Mouse (Mus musculus) kidney, embryonic 14.5 days (tissue): ENCODE measurements around the gene Hdgfl2. TPM values are rescaled to one million over a fixed set of nuclear protein-coding genes. Genes with fewer than 3 reads are reported as not detected.
"Not testable (repeated sequence)": the region's sequence is repeated elsewhere in the genome, so short reads cannot be mapped to it uniquely, and the experiment has no call there.

Experiments used
- ATAC-seq: fragments of 200-750 bp; cut with Nextera tagmentation; 2 replicates; pipeline ENCODE4 v1.8.0; 2017; ENCODE audit warnings: moderate number of reproducible peaks, mild to moderate bottlenecking, moderate TSS enrichment, moderate library complexity; ENCODE audit not compliant: low FRiP score, low TSS enrichment
- H3K27ac ChIP-seq: fragments of 300-500 bp; sonication (generic); 2 replicates; pipeline ENCODE4 v1.5.1; 2014; ENCODE audit warnings: low read depth, mild to moderate bottlenecking, low read length, moderate library complexity, mixed read lengths
- H3K27me3 ChIP-seq: fragments of 300-500 bp; sonication (generic); 2 replicates; pipeline ENCODE4 v1.6.1; 2014; ENCODE audit warnings: mild to moderate bottlenecking, low read length; ENCODE audit not compliant: control insufficient read depth, insufficient read depth
- H3K36me3 ChIP-seq: fragments of 300-500 bp; sonication (generic); 2 replicates; pipeline ENCODE4 v1.6.1; 2014; ENCODE audit warnings: low read length, mixed read lengths; ENCODE audit not compliant: control insufficient read depth, insufficient read depth
- H3K4me1 ChIP-seq: fragments of 300-500 bp; sonication (generic); 2 replicates; pipeline ENCODE4 v1.6.1; 2014; ENCODE audit warnings: low read length, mixed read lengths; ENCODE audit not compliant: control insufficient read depth, insufficient read depth
- H3K4me2 ChIP-seq: fragments of 300-500 bp; sonication (generic); replicated peaks from 2 replicates; pipeline ENCODE4 v1.6.1; 2014; ENCODE audit warnings: low read depth, mild to moderate bottlenecking, low read length
- H3K4me3 ChIP-seq: fragments of 300-500 bp; sonication (generic); 2 replicates; pipeline ENCODE4 v1.5.1; 2014; ENCODE audit warnings: mild to moderate bottlenecking, low read length
- H3K9ac ChIP-seq: fragments of 300-500 bp; sonication (generic); 2 replicates; pipeline ENCODE4 v1.6.1; 2014; ENCODE audit warnings: low read depth, mild to moderate bottlenecking, low read length, moderate library complexity
- H3K9me3 ChIP-seq: fragments of 300-500 bp; sonication (generic); 2 replicates; pipeline ENCODE4 v1.6.1; 2016; ENCODE audit warnings: low read length; ENCODE audit not compliant: control insufficient read depth
- WGBS: fragments of 180-500 bp; shearing (Covaris S2); extraction: QIAGEN DNeasy Blood & Tissue Kit; methylation state at CpG from one replicate; pipeline ENCODE4 v1.1.7; 2014; 5-methylcytosine and 5-hydroxymethylcytosine counted together
- polyA plus RNA-seq: library from polyadenylated mRNA; unstranded; fragments of >200 nt; fragmentation: Nextera tagmentation; extraction: Ambion mirVana; gene quantifications from 2 replicates; pipeline ENCODE4 v1.2.1, GENCODE M21; 2014

Gene Hdgfl2
- polyA plus RNA-seq, 1 experiment from 2014 or later = 118 TPM

DNA sequence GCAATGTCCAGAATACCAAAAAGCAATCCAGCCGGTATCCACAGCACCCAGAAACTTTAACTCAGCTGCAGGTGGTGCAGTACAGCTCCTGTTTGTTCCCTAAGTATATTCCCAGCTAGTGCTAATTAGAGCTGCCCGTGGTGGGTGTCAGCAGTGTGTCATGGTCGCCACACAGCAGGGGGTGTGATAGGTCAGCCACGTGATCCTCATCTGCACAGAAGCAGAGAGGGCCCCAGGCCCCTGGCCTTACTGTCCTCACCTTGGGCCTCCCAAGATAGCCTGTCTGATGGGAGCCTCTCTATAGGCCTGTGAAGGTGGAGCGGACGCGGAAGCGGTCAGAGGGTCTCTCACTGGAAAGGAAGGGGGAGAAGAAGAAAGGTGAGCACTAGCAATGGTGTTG is 18.7 kb downstream of the Hdgfl2 start:
- H3K9ac ChIP-seq = no peak overlapping the region
- no peak overlapping the region for H3K4me2 ChIP-seq
- no peaks in the 10 kb centered on the region for H3K27me3 ChIP-seq
- no peak overlapping the region for H3K27ac ChIP-seq
- H3K4me1 ChIP-seq = no peaks in the 10 kb centered on the region
- no peaks in the 10 kb centered on the region for H3K9me3 ChIP-seq
- no peak overlapping the region for H3K4me3 ChIP-seq
- H3K36me3 ChIP-seq = peaks cover 85% of the 10 kb centered on the region
- whole genome bisulfite sequencing = 89% methylated on average over 8 of the region's 8 CpGs
- no peak for ATAC-seq

- Histone ChIP-seq H3K4me3 (no peak overlapping the region), H3K4me2 (no peak overlapping the region), H3K27ac (no peak overlapping the region), H3K9me3 (no peaks in the 10 kb centered on the region), H3K4me1 (no peaks in the 10 kb centered on the region), H3K9ac (no peak overlapping the region), H3K27me3 (no peaks in the 10 kb centered on the region), H3K36me3 (peaks cover 85% of the 10 kb centered on the region)
- WGBS = 92% methylated on average over 15 of the region's 15 CpGs
- ATAC-seq = no peak
Observed at GRCm38 (mm10) chr17:56098711-56099572, 19.5 kb downstream of the Hdgfl2 start.

DNA sequence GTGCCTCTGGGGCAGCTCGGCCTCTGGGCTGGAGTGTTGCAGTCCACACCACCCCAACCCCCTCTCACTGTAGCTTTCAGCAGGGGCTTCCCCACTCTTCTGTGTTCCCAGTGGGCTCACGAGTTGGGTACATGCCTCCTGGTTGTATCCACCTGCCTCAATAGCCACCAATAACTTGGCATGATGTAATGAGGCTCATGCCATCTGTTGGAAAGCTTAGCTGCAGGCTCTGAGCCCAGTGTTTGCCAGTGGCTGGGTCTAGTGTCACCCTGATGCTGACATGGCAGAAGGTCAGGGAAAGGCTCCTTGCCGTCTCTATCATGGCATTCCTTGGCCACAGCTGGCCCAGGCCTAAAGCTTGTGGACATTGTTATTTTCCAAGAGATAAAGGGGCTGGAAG is 21.4 kb downstream of the Hdgfl2 start:
- Histone ChIP-seq H3K9ac (no peak overlapping the region), H3K4me1 (no peaks in the 10 kb centered on the region), H3K9me3 (no peaks in the 10 kb centered on the region), H3K27ac (no peak overlapping the region), H3K4me2 (no peak overlapping the region), H3K4me3 (no peak overlapping the region), H3K27me3 (no peaks in the 10 kb centered on the region), H3K36me3 (peaks cover 78% of the 10 kb centered on the region)
- WGBS = 94% methylated on average over 3 of the region's 3 CpGs
- no peak for ATAC-seq

GRCm38 (mm10) chr17:56102158-56102557 is 22.7 kb downstream of the Hdgfl2 start:
- WGBS = 92% methylated on average over 5 of the region's 5 CpGs
- no peak for ATAC-seq
- H3K4me1 ChIP-seq = no peaks in the 10 kb centered on the region
- H3K9me3 ChIP-seq = no peaks in the 10 kb centered on the region
- peaks cover 64% of the 10 kb centered on the region for H3K36me3 ChIP-seq
- no peak overlapping the region for H3K27ac ChIP-seq
- H3K4me3 ChIP-seq = no peak overlapping the region
- no peak overlapping the region for H3K9ac ChIP-seq
- no peaks in the 10 kb centered on the region for H3K27me3 ChIP-seq
- no peak overlapping the region for H3K4me2 ChIP-seq

GRCm38 (mm10) chr17:56102927-56103326 is 23.5 kb downstream of the Hdgfl2 start:
- WGBS = 94% methylated on average over 9 of the region's 9 CpGs
- Histone ChIP-seq H3K9me3 (no peaks in the 10 kb centered on the region), H3K4me2 (no peak overlapping the region), H3K27ac (no peak overlapping the region), H3K9ac (no peak overlapping the region), H3K27me3 (no peaks in the 10 kb centered on the region), H3K4me3 (no peak overlapping the region), H3K4me1 (no peaks in the 10 kb centered on the region), H3K36me3 (peaks cover 56% of the 10 kb centered on the region)
- no peak for ATAC-seq

GRCm38 (mm10) chr17:56103465-56104285 is 24.2 kb downstream of the Hdgfl2 start:
- no peaks in the 10 kb centered on the region for H3K4me1 ChIP-seq
- no peak for ATAC-seq
- no peak overlapping the region for H3K9ac ChIP-seq
- H3K27me3 ChIP-seq = no peaks in the 10 kb centered on the region
- H3K36me3 ChIP-seq = peaks cover 49% of the 10 kb centered on the region
- no peak overlapping the region for H3K4me3 ChIP-seq
- no peaks in the 10 kb centered on the region for H3K9me3 ChIP-seq
- no peak overlapping the region for H3K27ac ChIP-seq
- 97% methylated on average over 8 of the region's 8 CpGs for WGBS
- H3K4me2 ChIP-seq = no peak overlapping the region

DNA sequence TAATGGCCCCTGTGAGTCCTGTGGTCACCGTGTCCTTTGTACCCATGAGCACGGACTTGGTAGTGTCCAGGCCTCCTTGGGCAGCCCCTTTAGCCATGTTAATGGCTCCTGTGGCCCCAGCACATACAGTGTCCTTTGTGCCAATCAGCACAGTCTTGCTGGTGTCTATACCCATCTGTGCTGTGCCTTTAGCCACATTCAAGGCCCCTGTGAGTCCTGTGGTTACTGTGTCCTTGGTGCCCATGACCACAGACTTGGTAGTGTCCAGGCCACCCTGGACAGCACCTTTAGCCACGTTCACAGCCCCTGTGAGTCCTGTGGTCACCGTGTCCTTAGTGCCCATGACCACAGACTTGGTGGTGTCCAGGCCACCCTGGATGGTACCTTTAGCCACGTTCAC is 25.4 kb downstream of the Hdgfl2 start:
- not testable (repeated sequence) for H3K9me3 ChIP-seq, H3K4me2 ChIP-seq, H3K9ac ChIP-seq, H3K4me1 ChIP-seq, H3K4me3 ChIP-seq, ATAC-seq, H3K27me3 ChIP-seq, H3K27ac ChIP-seq
- WGBS = 90% methylated on average over 1 of the region's 5 CpGs
- peaks cover 39% of the 10 kb centered on the region for H3K36me3 ChIP-seq

GRCm38 (mm10) chr17:56106436-56106835 is 27.0 kb downstream of the Hdgfl2 start:
- not testable (repeated sequence) for H3K27me3 ChIP-seq, H3K9ac ChIP-seq, H3K4me3 ChIP-seq, H3K4me1 ChIP-seq, H3K9me3 ChIP-seq, H3K4me2 ChIP-seq, H3K27ac ChIP-seq, ATAC-seq
- H3K36me3 ChIP-seq = peaks cover 23% of the 10 kb centered on the region
- WGBS = 94% methylated on average over 4 of the region's 4 CpGs

DNA sequence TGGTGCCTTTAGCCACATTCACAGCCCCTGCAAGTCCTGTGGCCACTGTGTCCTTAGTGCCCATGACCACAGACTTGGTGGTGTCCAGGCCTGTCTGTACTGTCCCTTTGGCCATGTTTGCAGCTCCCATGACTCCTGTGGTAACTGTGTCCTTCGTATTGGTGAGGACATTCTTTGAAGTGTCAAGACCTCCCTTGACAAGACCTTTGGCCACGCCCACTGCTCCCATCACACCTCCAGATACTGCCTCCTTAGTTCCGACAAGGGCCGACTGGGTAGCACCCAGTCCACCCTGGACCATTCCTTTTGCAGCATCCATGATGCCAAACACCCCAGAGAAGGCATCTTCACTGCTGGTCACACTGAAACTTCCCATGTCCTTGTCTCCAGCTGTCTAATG is 27.5 kb downstream of the Hdgfl2 start:
- WGBS = 64% methylated on average over 4 of the region's 4 CpGs
- Histone ChIP-seq H3K27ac (no peak overlapping the region), H3K4me3 (no peak overlapping the region)

More for the DNA sequence above, 27.5 kb downstream of the Hdgfl2 start:
- H3K36me3 ChIP-seq = peaks cover 18% of the 10 kb centered on the region
- no peaks in the 10 kb centered on the region for H3K4me1 ChIP-seq
- ATAC-seq = no peak
- H3K9me3 ChIP-seq = no peaks in the 10 kb centered on the region
- H3K4me2 ChIP-seq = no peak overlapping the region
- no peaks in the 10 kb centered on the region for H3K27me3 ChIP-seq
- H3K9ac ChIP-seq = no peak overlapping the region
